Comparison of ENCODE assay signal across 1 mouse cellular context in genomic region chr17:28313880-28314225, GRCm38 (mm10).
TF ChIP-seq lines count a peak whose summit lies in the region.

No protein-coding gene starts in this region.

TF ChIP-seq in CH12.LX, 34 proteins besides CTCF, POLR2A, EP300 and RAD21 (continued from another document):
- TF ChIP-seq JUN (IDR thresholded peaks at IDR 0.05; ENCODE audit: insufficient read depth, low read depth, low read length) (no peak), MAZ (IDR thresholded peaks at IDR 0.05; ENCODE audit: low read depth, low read length) (no peak), POLR2AphosphoS2 (IDR thresholded peaks at IDR 0.05; ENCODE audit: low read depth, low read length) (no peak), ELF1 (IDR thresholded peaks at IDR 0.05; ENCODE audit: low read depth, low read length) (no peak), ZKSCAN1 (IDR thresholded peaks at IDR 0.05; ENCODE audit: borderline replicate concordance, low read depth, low read length) (no peak), CHD2 (IDR thresholded peaks at IDR 0.05; ENCODE audit: low read length) (no peak), TBP (conservative IDR thresholded peaks at IDR 0.05; ENCODE audit: low read depth, low read length) (no peak), MAFK (IDR thresholded peaks at IDR 0.05; ENCODE audit: insufficient replicate concordance, low read length) (no peak), MAX (IDR thresholded peaks at IDR 0.05; ENCODE audit: low read length) (0 out of 2 replicates have a peak, but pooled peaks have one; percentile 36), BHLHE40 (IDR thresholded peaks at IDR 0.05; ENCODE audit: low read depth, low read length) (no peak), SIN3A (IDR thresholded peaks at IDR 0.05; ENCODE audit: low read length) (peak; percentile 50; the same call in 1 of the 2 replicates), KAT2A (IDR thresholded peaks at IDR 0.05; ENCODE audit: insufficient replicate concordance, low read length) (no peak), MYC (IDR thresholded peaks at IDR 0.05; ENCODE audit: low read depth, low read length) (no peak), USF1 (IDR thresholded peaks at IDR 0.05; ENCODE audit: low read depth, low read length) (no peak), NELFE (IDR thresholded peaks at IDR 0.05; ENCODE audit: low read depth, low read length) (no peak)
